Mouse (Mus musculus) gastrocnemius, postnatal 4 days (tissue): ENCODE measurements around the gene Meaf6. TPM values are rescaled to one million over a fixed set of nuclear protein-coding genes. Genes with fewer than 3 reads are reported as not detected.
A peak's percentile ranks its signal among the peaks of the same experiment; 100 is the strongest.

ENCODE experiments used
- DNase-seq, 2 experiments: peaks; one replicate each; pipeline ENCODE4 v3.0.0; 2021 to 2022; ENCODE audit warnings: low spot score in 2 of 2, mixed read lengths in 2 of 2
- total RNA-seq, 2 experiments: library from RNA; stranded (reverse); gene quantifications; 2 replicates each; pipeline ENCODE4 v1.2.3; 2021

Meaf6 gene
- total RNA-seq, 2 experiments from 2014 or later: 20.7 to 26.3 TPM

GRCm38 (mm10) chr4:125115081-125115480, 30.1 kb downstream of the Meaf6 start:
- DNase-seq: no peak

- peak in 1 of 2 experiments; percentile 45 for DNase-seq
Observed at GRCm38 (mm10) chr4:125115710-125116089, 30.8 kb downstream of the Meaf6 start.

- peak in 1 of 2 experiments; percentile 35 for DNase-seq
Observed at GRCm38 (mm10) chr4:125116090-125116861, 31.3 kb downstream of the Meaf6 start.

GRCm38 (mm10) chr4:125116929-125117328, 32.0 kb downstream of the Meaf6 start:
- no peak for DNase-seq

DNA sequence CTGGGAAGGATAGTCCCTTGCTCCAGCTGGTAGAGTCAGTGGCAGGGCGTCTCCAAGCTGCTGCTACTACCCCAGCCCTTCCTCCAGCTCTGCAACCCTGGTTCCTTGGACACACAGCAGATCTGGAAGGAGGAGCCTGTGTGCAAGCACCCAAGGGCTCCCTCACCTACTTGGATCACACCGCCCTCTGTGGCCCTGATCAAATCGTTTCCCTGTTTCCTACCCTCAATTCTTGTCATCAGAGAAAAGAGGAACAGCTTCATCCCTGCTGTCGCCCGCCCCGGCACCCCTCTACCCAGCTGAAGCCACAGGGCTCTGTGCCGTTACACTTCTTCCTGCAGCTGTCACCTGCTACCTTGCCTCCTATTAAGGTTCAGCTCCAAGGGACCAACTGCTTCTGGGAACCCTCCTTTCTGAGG, 33.0 kb downstream of the Meaf6 start:
- DNase-seq: no peak

DNA sequence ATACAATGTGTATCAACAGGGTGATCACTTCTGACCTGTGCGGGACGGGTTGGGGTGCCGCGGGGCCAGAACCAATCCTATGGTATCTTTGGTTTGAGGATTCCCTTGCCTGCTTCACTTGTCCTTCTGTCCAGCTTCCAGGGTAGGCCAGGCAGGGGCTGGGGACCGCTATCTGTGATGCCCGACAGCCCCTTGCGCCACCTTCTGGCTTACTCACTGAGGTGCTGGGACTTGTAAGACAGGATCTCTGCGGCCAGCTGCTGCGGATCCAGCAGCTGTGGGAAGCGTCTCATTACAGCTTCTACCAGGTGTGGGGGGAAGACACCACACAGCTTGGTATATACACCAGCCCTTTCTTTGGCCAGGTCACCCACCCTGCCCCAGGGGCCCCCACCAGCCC, 34.1 kb downstream of the Meaf6 start:
- DNase-seq: no peak

GRCm38 (mm10) chr4:125119721-125120120, 34.8 kb downstream of the Meaf6 start:
- no peak for DNase-seq

DNA sequence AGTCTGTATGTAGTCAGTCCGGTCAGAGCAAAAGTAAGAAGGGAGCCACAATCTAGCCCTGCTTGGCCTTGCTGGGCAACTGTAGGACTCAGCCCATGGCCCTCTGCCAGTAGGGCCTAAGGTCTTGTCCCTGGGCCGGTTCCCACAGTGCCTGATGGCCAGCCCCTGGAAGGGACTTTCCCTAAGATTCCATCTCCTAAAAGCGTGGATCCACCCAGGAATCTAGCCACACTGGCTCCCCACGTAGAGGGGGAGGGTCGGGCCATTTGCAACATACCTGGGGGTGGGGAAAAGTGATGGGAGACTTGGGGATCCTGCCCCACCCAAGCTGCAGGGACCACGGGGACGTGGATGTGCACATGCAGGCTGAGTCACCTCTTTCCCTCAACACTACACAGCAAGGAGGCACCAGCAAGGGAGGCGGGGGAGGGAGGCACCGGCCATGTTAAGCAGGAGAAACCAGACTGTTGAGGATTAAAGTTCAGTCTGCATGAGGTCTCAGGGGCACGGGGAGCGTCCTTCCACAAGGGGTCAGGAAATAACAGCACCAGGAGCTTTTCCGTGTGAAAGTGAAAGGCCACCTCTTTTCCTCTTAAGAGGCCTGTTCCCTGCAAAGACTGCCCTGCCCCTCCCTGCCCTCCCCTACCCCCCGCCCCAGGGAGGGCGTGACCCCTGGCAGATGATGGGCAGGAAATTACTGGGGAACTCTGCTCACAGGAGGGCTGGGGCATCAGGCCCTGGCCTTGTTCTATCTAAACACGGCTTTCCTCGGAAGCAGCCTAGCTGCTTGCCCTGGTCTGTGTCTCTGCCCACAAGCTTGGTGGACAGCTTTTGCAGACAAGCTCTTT, 37.7 kb downstream of the Meaf6 start:
- peak in 1 of 2 experiments; percentile 40 for DNase-seq

GRCm38 (mm10) chr4:125123279-125123671, 38.3 kb downstream of the Meaf6 start:
- no peak for DNase-seq

DNA sequence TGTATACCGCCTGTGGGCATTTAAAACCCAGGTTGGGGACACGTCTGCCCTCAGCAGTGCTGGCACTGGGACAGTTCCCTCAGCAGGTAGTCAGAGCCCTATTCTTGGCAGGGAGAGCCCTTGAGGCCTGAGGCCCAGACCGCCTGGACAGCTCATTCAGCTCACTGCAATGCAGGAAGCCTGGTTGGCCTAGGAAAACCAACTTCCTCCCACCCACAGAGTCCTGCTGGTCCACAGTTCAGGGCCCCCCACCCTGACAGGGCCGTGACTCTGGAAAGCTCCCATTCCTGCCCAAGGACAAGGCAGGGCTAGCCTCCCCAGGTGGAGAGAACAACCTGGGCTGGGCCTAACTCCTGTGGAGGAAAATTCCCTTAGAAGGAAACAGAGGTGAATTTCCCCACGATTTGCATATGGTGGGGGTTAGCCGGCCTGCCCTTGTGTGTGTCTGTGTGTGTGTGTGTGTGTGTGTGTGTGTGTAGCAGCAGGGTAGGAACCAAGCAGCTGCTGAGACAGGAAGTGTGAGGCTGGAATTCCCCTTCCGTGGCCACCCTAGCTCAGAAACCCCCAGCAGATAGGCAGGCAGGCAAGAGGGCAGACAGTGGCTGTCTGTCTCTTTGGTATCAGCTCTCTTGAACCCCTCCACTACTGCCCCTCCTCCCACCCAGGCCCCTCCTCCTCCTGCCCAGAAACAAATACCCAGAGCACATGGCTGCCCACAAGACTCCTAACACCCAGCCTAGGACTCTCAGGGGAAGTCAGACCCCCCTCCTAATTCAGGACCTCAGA, 39.7 kb downstream of the Meaf6 start:
- no peak for DNase-seq

GRCm38 (mm10) chr4:125125361-125125921, 40.5 kb downstream of the Meaf6 start:
- no peak for DNase-seq

DNA sequence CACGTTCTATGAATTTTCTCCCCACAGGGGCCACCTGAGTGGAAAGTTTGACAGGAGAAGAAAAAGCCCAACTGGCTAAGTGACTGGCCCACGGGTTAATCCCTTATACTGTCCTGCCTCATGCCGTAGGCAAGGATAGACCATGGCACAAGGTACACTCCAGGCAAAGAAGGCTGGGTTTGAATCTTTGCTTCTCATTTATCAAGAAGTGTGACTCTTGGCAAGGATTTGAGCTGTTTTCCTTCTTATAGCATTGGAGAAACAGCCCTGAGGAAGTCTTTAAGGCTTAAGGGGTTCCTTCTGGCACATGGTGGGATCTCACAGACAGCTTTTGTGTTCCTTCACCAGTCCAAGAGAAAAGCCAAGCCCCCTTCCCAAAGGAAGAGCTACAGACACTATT, 41.3 kb downstream of the Meaf6 start:
- DNase-seq: no peak

- no peak for DNase-seq
Observed at GRCm38 (mm10) chr4:125126761-125127160, 41.8 kb downstream of the Meaf6 start.

DNA sequence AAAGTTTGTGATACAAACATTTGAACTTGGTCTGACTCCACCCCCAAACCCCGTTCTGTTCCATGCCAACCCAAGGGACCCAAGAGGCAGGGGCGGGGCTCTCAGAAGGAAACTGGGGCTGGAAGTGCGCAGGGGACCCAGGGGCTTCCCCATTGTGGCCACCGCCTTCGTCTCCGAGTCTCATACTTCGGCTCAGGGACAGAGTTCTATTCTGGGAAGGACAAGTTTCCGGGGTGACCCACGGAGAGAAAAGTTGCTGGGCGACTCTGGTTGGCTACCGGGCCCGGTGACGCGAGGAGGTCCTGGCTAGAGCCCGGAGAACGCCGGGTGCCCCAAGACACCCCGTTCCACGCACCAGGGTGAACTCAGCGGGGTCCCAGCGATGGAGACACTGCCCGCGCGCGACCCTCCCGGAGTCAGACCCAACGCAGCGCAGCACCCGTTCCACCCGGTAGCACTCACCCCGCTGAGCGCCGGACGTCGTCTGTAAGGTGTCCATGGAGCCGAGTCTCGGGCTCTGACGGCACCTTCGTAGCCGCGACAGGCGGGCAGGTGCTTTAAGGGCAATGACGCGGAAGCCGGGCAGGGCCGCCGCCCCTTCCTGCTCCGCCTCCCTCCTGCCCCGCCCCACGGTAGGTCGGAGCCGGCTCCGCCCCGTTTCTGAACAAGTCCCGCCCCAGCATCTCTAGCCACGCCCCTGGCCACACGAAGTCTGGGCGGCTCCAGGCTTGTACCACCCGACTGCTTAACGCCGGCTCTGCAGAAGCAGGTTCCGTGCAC, 42.6 kb downstream of the Meaf6 start, which contains the start of gene Zc3h12a:
Zc3h12a (minus strand) TSS at position 536 of the 780 bp plus-strand sequence.
- peak; percentile 74 to 86 for DNase-seq

DNA sequence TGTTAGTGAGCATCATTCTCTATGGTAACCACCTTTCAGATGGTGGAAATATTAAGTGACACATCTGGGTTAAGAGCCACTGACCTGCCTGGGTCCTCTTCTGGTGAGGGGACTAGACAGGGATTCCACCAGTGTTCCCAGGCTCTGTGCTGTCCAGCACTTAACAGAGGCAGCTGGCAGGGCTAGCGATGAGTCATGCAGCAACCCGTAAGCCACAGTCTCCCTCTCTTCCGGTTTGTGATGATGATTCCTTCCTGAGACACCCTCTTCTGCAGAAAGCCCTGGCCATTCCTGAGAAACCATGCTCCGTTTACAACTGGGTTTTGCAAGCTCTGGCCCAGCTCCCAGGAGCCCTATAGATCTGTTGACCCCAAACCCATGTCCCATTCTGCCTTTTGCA, 46.6 kb downstream of the Meaf6 start:
- DNase-seq: no peak

- DNase-seq: peak in 1 of 2 experiments; percentile 67
Observed at GRCm38 (mm10) chr4:125132394-125132793, 47.5 kb downstream of the Meaf6 start.

- DNase-seq: no peak
Observed at GRCm38 (mm10) chr4:125134192-125134591, 49.3 kb downstream of the Meaf6 start.

DNA sequence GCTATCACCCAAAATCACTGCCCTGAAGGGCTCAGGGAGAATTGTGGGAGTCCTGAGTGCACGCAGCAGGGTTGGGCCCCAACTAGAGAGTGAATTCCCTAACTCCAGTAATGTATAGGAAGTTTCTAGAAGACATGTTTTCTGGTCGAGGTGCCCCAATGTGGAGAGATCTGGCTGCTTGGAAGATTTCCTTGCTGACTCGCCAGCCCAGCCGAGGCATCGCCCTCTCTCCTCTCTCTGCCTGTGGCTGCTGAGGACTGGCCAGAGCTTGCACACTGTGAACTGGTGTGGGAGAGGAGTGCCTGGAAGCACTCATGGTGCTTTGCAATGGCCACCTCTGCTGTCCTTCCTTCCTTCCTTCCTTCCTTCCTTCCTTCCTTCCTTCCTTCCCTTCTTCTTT, 49.7 kb downstream of the Meaf6 start:
- no peak for DNase-seq

DNA sequence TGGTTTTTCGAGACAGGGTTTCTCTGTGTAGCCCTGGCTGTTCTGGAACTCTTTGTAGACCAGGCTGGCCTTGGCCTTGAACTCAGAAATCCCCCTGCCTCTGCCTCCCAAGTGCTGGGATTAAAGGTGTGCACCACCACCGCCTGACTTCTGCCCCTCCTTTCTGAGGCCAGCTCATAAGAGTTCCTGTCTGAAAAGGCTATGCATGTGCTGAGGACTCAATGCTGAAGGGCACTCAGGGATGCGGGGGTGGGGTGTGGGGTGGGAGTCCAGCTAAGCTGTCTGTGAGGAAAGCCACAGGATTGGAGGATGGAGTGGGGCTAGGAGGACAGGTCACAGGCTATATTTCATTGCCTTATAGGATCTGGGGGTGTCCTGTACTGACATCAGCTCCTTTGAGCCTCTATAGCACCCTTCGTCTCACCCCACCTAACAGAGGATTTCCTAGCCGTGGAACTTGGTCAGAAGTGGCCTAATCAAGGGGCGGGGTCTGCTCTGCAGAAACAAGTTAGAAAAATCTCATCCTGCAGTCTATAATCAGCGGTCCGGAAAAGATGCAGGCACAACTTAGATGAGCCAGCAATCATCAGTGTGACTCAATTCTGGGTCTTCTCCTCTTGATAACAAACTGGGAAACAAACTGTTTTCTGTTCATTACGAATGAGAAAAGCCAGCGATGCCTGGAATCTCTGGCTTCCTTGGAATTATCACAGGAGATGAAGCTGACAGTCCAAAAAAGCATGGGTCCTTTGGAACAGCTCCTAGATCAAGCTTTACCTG, 50.3 kb downstream of the Meaf6 start:
- DNase-seq: no peak
